Mouse (Mus musculus) forebrain, embryonic 16.5 days (tissue): ENCODE data around the gene Cnpy3. TPM values are rescaled to one million over a fixed set of nuclear protein-coding genes. Genes with fewer than 3 reads are reported as not detected.
A peak's percentile ranks its signal among the peaks of the same experiment; 100 is the strongest.
"Not testable (repeated sequence)": the region's sequence is repeated elsewhere in the genome, so short reads cannot be mapped to it uniquely, and the experiment has no call there.

Experiments
- ATAC-seq: fragments of 200-750 bp; cut with Nextera tagmentation; 2 replicates; pipeline ENCODE4 v1.8.0; 2017; ENCODE audit warnings: mild to moderate bottlenecking, moderate library complexity
- H3K27ac ChIP-seq: fragments of 300-500 bp; sonication (generic); 2 replicates; pipeline ENCODE4 v1.5.1; 2014; ENCODE audit warnings: low read length, control low read depth
- H3K27me3 ChIP-seq: fragments of 300-500 bp; sonication (generic); replicated peaks from 2 replicates; pipeline ENCODE4 v1.6.1; 2014; ENCODE audit warnings: low read length; ENCODE audit not compliant: control insufficient read depth, insufficient read depth
- H3K36me3 ChIP-seq: fragments of 300-500 bp; sonication (generic); 2 replicates; pipeline ENCODE4 v1.6.1; 2014; ENCODE audit not compliant: control insufficient read depth, insufficient read depth
- H3K4me1 ChIP-seq: fragments of 300-500 bp; sonication (generic); replicated peaks from 2 replicates; pipeline ENCODE4 v1.6.1; 2014; ENCODE audit warnings: low read length; ENCODE audit not compliant: control insufficient read depth, insufficient read depth
- H3K4me2 ChIP-seq: fragments of 300-500 bp; sonication (generic); 2 replicates; pipeline ENCODE4 v1.6.1; 2014; ENCODE audit warnings: mild to moderate bottlenecking, low read length, control low read depth
- H3K4me3 ChIP-seq: fragments of 300-500 bp; sonication (generic); replicated peaks from 2 replicates; pipeline ENCODE4 v1.5.1; 2014; ENCODE audit warnings: mild to moderate bottlenecking, low read length, control low read depth
- H3K9ac ChIP-seq: fragments of 300-500 bp; sonication (generic); replicated peaks from 2 replicates; pipeline ENCODE4 v1.6.1; 2014; ENCODE audit warnings: low read depth, low read length, control low read depth
- H3K9me3 ChIP-seq: fragments of 300-500 bp; sonication (generic); 2 replicates; pipeline ENCODE4 v1.6.1; 2016; ENCODE audit warnings: low read length; ENCODE audit not compliant: control insufficient read depth
- WGBS: fragments of 180-500 bp; shearing (Covaris S2); extraction: QIAGEN DNeasy Blood & Tissue Kit; methylation state at CpG from one replicate; pipeline ENCODE4 v1.1.7; 2014; 5-methylcytosine and 5-hydroxymethylcytosine counted together
- polyA plus RNA-seq: library from polyadenylated mRNA; unstranded; fragments of >200 nt; fragmentation: Nextera tagmentation; extraction: Ambion mirVana; gene quantifications from 2 replicates; pipeline ENCODE4 v1.2.1, GENCODE M21; 2015

Gene Cnpy3
- polyA plus RNA-seq, 1 experiment from 2014 or later, result 64.5 TPM

DNA sequence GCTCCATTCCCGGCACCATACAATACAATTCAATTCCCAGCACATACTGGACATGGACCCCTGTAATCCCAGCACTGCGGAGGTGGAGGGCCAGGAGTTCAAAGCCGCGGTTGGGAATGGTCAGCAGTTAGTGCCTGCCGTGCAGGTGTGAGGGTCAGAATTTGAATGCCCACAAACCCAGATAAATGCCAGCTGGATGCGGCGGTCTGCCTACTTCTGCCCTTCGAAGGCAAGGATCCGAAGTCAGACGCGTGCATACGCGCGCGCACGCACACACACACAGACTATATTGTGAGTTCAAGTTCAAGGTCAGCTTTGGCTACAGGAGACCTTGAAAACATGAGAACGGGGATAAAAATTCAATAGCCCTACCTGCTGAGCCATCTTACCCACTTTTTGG lies 19.6 kb upstream of the Cnpy3 start:
- peak overlapping the region; percentile 95 for H3K4me2 ChIP-seq
- WGBS, result 60% methylated on average over 17 of the region's 17 CpGs
- peaks cover 21% of the 10 kb centered on the region for H3K4me1 ChIP-seq
- no peak for ATAC-seq
- H3K27me3 ChIP-seq, result no peaks in the 10 kb centered on the region
- H3K9ac ChIP-seq, result peak overlapping the region; percentile 86
- H3K9me3 ChIP-seq, result no peaks in the 10 kb centered on the region
- H3K36me3 ChIP-seq, result peaks cover 11% of the 10 kb centered on the region; the same call in 1 of the 2 replicates
- H3K4me3 ChIP-seq, result peak overlapping the region; percentile 91
- H3K27ac ChIP-seq, result peak overlapping the region; percentile 79

- no peaks in the 10 kb centered on the region for H3K9me3 ChIP-seq
- peaks cover 21% of the 10 kb centered on the region for H3K4me1 ChIP-seq
- H3K4me3 ChIP-seq, result no peak overlapping the region
- H3K4me2 ChIP-seq, result no peak overlapping the region
- H3K36me3 ChIP-seq, result peaks cover 7% of the 10 kb centered on the region; the same call in 1 of the 2 replicates
- no peak overlapping the region for H3K9ac ChIP-seq
- no peak for ATAC-seq
- no peaks in the 10 kb centered on the region for H3K27me3 ChIP-seq
- 79% methylated on average over 4 of the region's 4 CpGs for WGBS
- no peak overlapping the region for H3K27ac ChIP-seq
Measured at GRCm38 (mm10) chr17:46771025-46771424, 19.0 kb upstream of the Cnpy3 start.

DNA sequence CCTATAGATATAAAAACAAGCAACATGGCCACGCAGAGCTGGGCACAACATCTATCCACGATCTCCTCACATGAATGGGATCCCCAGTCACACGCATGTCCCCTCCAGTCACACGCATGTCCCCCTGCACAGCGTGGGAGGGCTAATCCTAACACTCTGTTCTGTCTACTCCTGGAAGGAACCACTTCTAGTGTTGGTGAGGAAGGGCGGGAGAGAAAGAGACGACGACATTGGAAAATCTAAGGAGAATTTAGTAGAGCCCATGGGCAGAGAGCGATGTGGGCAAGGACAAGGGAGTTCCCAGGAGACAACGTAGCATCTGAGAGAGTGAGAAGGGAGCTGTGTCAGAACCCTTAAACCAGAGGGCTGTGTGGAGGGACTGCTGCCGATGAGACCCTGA lies 18.5 kb upstream of the Cnpy3 start:
- Histone ChIP-seq H3K9me3 (no peaks in the 10 kb centered on the region), H3K27ac (no peak overlapping the region), H3K9ac (no peak overlapping the region), H3K27me3 (no peaks in the 10 kb centered on the region), H3K4me1 (peaks cover 21% of the 10 kb centered on the region), H3K36me3 (peaks cover 3% of the 10 kb centered on the region; the same call in 1 of the 2 replicates), H3K4me3 (no peak overlapping the region), H3K4me2 (no peak overlapping the region)
- no peak for ATAC-seq
- 90% methylated on average over 11 of the region's 11 CpGs for WGBS

DNA sequence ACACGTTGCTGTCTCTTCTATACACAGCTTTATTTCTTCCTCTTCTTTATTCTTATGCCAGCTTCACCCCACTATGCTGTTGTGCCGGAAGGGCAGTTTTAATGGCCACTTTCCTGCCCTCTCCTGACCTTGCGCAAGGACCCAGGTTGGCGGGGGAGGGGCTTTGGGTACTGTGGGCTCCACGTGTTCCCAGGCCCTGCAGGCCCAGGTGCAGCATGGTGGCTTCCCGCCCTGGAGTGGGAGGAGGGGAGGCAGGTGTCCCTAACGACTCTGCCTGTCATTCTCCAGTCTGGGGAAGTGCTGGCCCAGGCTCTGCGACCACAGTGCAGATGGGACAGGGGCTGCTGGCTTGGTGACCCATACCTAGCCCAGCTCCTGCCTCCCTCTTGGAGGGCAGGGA lies 15.9 kb upstream of the Cnpy3 start:
- Histone ChIP-seq H3K36me3 (no peaks in the 10 kb centered on the region), H3K4me3 (no peak overlapping the region), H3K4me1 (peaks cover 8% of the 10 kb centered on the region), H3K9ac (no peak overlapping the region), H3K4me2 (no peak overlapping the region), H3K27me3 (no peaks in the 10 kb centered on the region), H3K9me3 (no peaks in the 10 kb centered on the region), H3K27ac (no peak overlapping the region)
- no peak for ATAC-seq
- WGBS, result 56% methylated on average over 8 of the region's 8 CpGs

DNA sequence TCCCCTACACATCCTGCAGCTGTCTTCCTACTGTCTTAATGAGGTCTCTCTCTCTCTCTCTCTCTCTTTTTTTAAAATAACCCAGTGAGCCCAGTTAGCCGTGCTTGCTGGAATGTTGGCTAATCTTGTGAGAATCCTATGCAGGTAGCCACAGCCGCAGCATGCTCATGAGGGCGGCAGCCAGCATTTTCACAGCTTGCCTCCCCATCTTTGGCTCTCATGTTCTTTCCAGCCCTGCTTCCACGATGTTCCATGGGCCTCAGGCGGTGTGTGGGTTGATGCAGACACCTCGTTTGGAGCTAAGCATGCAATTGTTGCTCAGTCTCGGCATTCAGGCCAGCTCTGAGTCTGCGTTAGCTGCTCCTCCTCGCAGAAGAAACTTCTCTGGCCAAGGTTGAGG lies 12.9 kb upstream of the Cnpy3 start:
- not testable (repeated sequence) for ATAC-seq, H3K36me3 ChIP-seq, H3K4me2 ChIP-seq, H3K4me3 ChIP-seq, H3K4me1 ChIP-seq, H3K27ac ChIP-seq, H3K9ac ChIP-seq, H3K9me3 ChIP-seq, H3K27me3 ChIP-seq
- 52% methylated on average over 8 of the region's 9 CpGs for WGBS

DNA sequence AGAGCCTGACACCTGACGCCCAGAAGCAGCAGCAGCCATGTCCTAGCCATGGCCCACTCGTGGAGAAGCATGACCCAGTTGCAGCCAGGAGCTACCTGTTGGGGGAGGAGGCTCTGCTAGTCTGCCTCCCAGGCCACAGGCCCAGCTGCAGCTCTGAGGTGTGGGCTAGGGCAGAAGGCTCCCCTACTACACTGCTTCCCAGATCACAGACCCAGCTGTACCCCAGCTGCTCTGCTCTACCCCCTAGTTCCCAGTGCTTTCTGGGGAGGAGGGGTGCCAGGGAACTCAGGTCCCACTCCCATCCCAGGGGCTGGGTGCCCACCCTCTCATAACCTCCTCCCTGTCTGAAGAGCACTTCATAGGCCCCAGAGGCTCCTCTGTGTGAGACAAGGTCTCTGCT lies 11.5 kb upstream of the Cnpy3 start, which contains the start of gene Ptcra:
Gene Ptcra, minus strand, starts transcription at position 169 of the 400 bp plus-strand sequence.
- H3K4me3 ChIP-seq, result no peak within 1 kb of the TSS
- 66% methylated on average over 2 of the region's 2 CpGs for WGBS
- no peak within 1 kb of the TSS for H3K4me2 ChIP-seq

GRCm38 (mm10) chr17:46758753-46759152 lies 6.7 kb upstream of the Cnpy3 start:
- H3K9ac ChIP-seq, result no peak overlapping the region
- H3K4me1 ChIP-seq, result no peaks in the 10 kb centered on the region
- no peak overlapping the region for H3K27ac ChIP-seq
- no peak overlapping the region for H3K4me3 ChIP-seq
- no peaks in the 10 kb centered on the region for H3K27me3 ChIP-seq
- ATAC-seq, result no peak
- 80% methylated on average over 12 of the region's 12 CpGs for WGBS
- no peaks in the 10 kb centered on the region for H3K9me3 ChIP-seq
- H3K4me2 ChIP-seq, result no peak overlapping the region
- no peaks in the 10 kb centered on the region for H3K36me3 ChIP-seq

More for the DNA sequence above, 11.5 kb upstream of the Cnpy3 start, which contains the start of gene Ptcra:
- no peak within 1 kb of the TSS for H3K27ac ChIP-seq
- no peak for ATAC-seq
- no peaks in the 10 kb centered on the region for H3K9me3 ChIP-seq
- no peaks in the 10 kb centered on the region for H3K4me1 ChIP-seq
- no peaks in the 10 kb centered on the region for H3K36me3 ChIP-seq
- H3K9ac ChIP-seq, result no peak within 1 kb of the TSS
- no peaks in the 10 kb centered on the region for H3K27me3 ChIP-seq

GRCm38 (mm10) chr17:46751056-46751793 lies 789 bp downstream of the Cnpy3 start:
- WGBS, result 30% methylated on average over 16 of the region's 16 CpGs
- Histone ChIP-seq H3K9ac (peak overlapping the region; percentile 68), H3K36me3 (no peaks in the 10 kb centered on the region), H3K4me1 (peaks cover 17% of the 10 kb centered on the region), H3K4me2 (peak overlapping the region; percentile 70), H3K4me3 (peak overlapping the region; percentile 91), H3K27ac (peak overlapping the region; percentile 89), H3K27me3 (no peaks in the 10 kb centered on the region), H3K9me3 (no peaks in the 10 kb centered on the region)
- no peak for ATAC-seq

GRCm38 (mm10) chr17:46750580-46750979 lies 1.4 kb downstream of the Cnpy3 start:
- Histone ChIP-seq H3K9me3 (no peaks in the 10 kb centered on the region), H3K9ac (no peak overlapping the region; the same call in 1 of the 2 replicates), H3K27me3 (no peaks in the 10 kb centered on the region), H3K4me2 (no peak overlapping the region), H3K4me3 (no peak overlapping the region), H3K27ac (no peak overlapping the region), H3K36me3 (no peaks in the 10 kb centered on the region; the same call in 1 of the 2 replicates), H3K4me1 (peaks cover 17% of the 10 kb centered on the region)
- 95% methylated on average over 4 of the region's 4 CpGs for WGBS
- ATAC-seq, result no peak
